Mouse (Mus musculus): Measurements from ENCODE around the gene Nek6. TPM values are rescaled to one million over a fixed set of nuclear protein-coding genes. Genes with fewer than 3 reads are reported as not detected.
A peak's percentile ranks its signal among the peaks of the same experiment; 100 is the strongest.

Nek6 gene
- polyA plus RNA-seq, 1 experiment from 2014 or later = 58.8 TPM

- Histone ChIP-seq H3K9ac (no peak overlapping the region), H3K27me3 (no peaks in the 10 kb centered on the region), H3K36me3 (peaks cover 34% of the 10 kb centered on the region), H3K4me2 (no peak overlapping the region), H3K27ac (replicated peaks) (0 out of 2 replicates have a peak overlapping the region, but pooled peaks have one; percentile 13), H3K9me3 (no peaks in the 10 kb centered on the region), H3K4me3 (no peak overlapping the region), H3K4me1 (replicated peaks) (peaks cover 38% of the 10 kb centered on the region)
- no peak for ATAC-seq (ENCODE audit: low read depth)
- 70% methylated on average over 6 of the region's 6 CpGs for WGBS
Observed at GRCm38 (mm10) chr2:38591751-38592459, 80.5 kb downstream of the Nek6 start.

DNA sequence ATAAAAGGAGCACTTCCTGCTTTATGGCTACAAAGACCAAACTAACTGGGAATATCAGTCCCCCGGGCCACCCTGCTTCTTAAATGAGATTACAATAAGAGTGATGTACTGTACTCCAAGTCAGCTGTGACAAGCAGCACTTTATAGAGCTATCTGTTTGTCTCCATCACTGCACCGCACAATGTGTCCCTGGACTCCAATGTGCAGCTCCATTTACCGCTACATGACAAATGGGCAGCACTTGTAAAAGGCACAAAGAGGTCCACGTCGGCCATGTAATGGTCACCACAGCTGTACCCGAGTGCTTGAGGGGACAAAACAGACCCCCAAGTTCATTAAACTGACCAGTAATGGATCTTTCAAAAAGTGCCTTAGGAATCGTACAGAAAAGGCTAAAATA is 83.4 kb downstream of the Nek6 start:
- 20% methylated on average over 7 of the region's 7 CpGs for WGBS
- H3K9me3 ChIP-seq = no peaks in the 10 kb centered on the region
- peak; percentile 82 for ATAC-seq (ENCODE audit: low read depth)
- H3K9ac ChIP-seq = no peak overlapping the region
- H3K4me2 ChIP-seq = no peak overlapping the region
- peaks cover 10% of the 10 kb centered on the region for H3K36me3 ChIP-seq
- H3K27me3 ChIP-seq = no peaks in the 10 kb centered on the region
- H3K4me1 ChIP-seq (replicated peaks) = peaks cover 38% of the 10 kb centered on the region
- no peak overlapping the region for H3K4me3 ChIP-seq
- no peak overlapping the region; the same call in 1 of the 2 replicates for H3K27ac ChIP-seq (replicated peaks)

GRCm38 (mm10) chr2:38597896-38598295 is 86.5 kb downstream of the Nek6 start:
- no peak overlapping the region for H3K4me2 ChIP-seq
- H3K4me1 ChIP-seq (replicated peaks) = peaks cover 27% of the 10 kb centered on the region
- WGBS = 96% methylated on average over 1 of the region's 1 CpGs
- H3K4me3 ChIP-seq = no peak overlapping the region
- H3K36me3 ChIP-seq = no peaks in the 10 kb centered on the region
- H3K27me3 ChIP-seq = no peaks in the 10 kb centered on the region
- no peak for ATAC-seq (ENCODE audit: low read depth)
- H3K9me3 ChIP-seq = no peaks in the 10 kb centered on the region
- H3K9ac ChIP-seq = no peak overlapping the region
- H3K27ac ChIP-seq (replicated peaks) = no peak overlapping the region

DNA sequence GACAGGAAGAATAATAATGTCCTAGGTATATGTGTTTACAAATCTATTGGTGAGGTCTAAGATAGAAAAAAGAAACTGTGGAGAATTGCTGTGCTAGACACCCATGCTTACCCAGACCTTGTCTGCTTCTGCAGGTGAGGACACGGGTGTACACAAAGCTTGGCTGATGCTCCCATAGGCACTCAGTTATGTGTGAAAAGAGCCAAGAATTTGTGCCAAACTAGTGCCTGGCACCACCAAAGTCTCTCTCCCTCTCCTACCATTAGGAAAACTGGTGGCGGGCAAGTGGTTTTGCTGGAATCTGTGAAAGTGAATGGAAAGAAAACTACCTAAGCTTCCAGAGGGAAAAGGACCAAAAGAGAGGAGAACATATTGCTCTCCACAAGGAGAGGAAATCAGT is 87.0 kb downstream of the Nek6 start:
- no peaks in the 10 kb centered on the region for H3K36me3 ChIP-seq
- H3K27ac ChIP-seq (replicated peaks) = no peak overlapping the region
- H3K27me3 ChIP-seq = no peaks in the 10 kb centered on the region
- H3K9me3 ChIP-seq = no peaks in the 10 kb centered on the region
- no peak overlapping the region for H3K4me3 ChIP-seq
- no peak for ATAC-seq (ENCODE audit: low read depth)
- H3K9ac ChIP-seq = no peak overlapping the region
- peaks cover 32% of the 10 kb centered on the region for H3K4me1 ChIP-seq (replicated peaks)
- H3K4me2 ChIP-seq = no peak overlapping the region
- 93% methylated on average over 2 of the region's 2 CpGs for WGBS

GRCm38 (mm10) chr2:38600842-38601241 is 89.4 kb downstream of the Nek6 start:
- no peak for ATAC-seq (ENCODE audit: low read depth)

GRCm38 (mm10) chr2:38607716-38608115 is 96.3 kb downstream of the Nek6 start:
- Histone ChIP-seq H3K4me2 (no peak overlapping the region), H3K27me3 (no peaks in the 10 kb centered on the region), H3K9me3 (no peaks in the 10 kb centered on the region), H3K9ac (no peak overlapping the region), H3K4me1 (replicated peaks) (peaks cover 31% of the 10 kb centered on the region), H3K4me3 (no peak overlapping the region), H3K36me3 (peaks cover 7% of the 10 kb centered on the region; the same call in 1 of the 2 replicates), H3K27ac (replicated peaks) (0 out of 2 replicates have a peak overlapping the region, but pooled peaks have one; percentile 4)
- no peak for ATAC-seq (ENCODE audit: low read depth)
- 80% methylated on average over 1 of the region's 1 CpGs for WGBS

More at GRCm38 (mm10) chr2:38600842-38601241, 89.4 kb downstream of the Nek6 start:
- Histone ChIP-seq H3K27me3 (no peaks in the 10 kb centered on the region), H3K27ac (replicated peaks) (no peak overlapping the region), H3K9me3 (no peaks in the 10 kb centered on the region), H3K4me1 (replicated peaks) (peaks cover 13% of the 10 kb centered on the region), H3K4me3 (no peak overlapping the region), H3K9ac (no peak overlapping the region), H3K36me3 (no peaks in the 10 kb centered on the region), H3K4me2 (no peak overlapping the region)

GRCm38 (mm10) chr2:38608831-38609309 is 97.4 kb downstream of the Nek6 start:
- peak; percentile 48; the same call in 1 of the 2 replicates for ATAC-seq (ENCODE audit: low read depth)
- 41% methylated on average over 5 of the region's 5 CpGs for WGBS
- H3K27ac ChIP-seq (replicated peaks) = peak overlapping the region; percentile 68

DNA sequence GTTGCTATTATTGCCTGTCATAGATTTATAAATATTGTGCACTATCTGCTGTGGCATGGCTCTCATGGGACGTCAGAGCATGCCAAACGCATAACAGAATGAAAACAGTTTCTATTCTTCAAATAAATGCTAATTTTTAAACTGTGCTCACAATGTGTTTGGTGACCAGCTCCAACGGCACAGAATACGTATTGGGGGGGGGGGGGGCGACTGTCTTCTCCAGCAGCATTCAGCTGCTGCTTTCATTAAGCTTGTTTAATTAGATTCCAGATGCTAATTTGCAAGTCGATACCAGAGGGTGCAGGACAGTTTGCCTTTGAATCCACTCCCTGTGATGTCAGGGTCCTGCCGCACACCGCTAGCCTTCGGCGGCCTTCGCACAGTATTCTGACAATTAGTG is 97.9 kb downstream of the Nek6 start:
- Histone ChIP-seq H3K4me2 (no peak overlapping the region), H3K9me3 (no peaks in the 10 kb centered on the region), H3K36me3 (peaks cover 12% of the 10 kb centered on the region; the same call in 1 of the 2 replicates), H3K9ac (no peak overlapping the region), H3K27ac (replicated peaks) (peak overlapping the region; percentile 68), H3K4me1 (replicated peaks) (peaks cover 33% of the 10 kb centered on the region), H3K4me3 (no peak overlapping the region), H3K27me3 (no peaks in the 10 kb centered on the region)
- 34% methylated on average over 11 of the region's 11 CpGs for WGBS
- peak; percentile 49 for ATAC-seq (ENCODE audit: low read depth)

More at GRCm38 (mm10) chr2:38608831-38609309, 97.4 kb downstream of the Nek6 start:
- Histone ChIP-seq H3K4me1 (replicated peaks) (peaks cover 29% of the 10 kb centered on the region), H3K36me3 (peaks cover 12% of the 10 kb centered on the region; the same call in 1 of the 2 replicates), H3K4me2 (no peak overlapping the region), H3K4me3 (no peak overlapping the region), H3K27me3 (no peaks in the 10 kb centered on the region), H3K9ac (no peak overlapping the region), H3K9me3 (no peaks in the 10 kb centered on the region)

GRCm38 (mm10) chr2:38610161-38610560 is 98.7 kb downstream of the Nek6 start:
- peaks cover 12% of the 10 kb centered on the region; the same call in 1 of the 2 replicates for H3K36me3 ChIP-seq
- no peak for ATAC-seq (ENCODE audit: low read depth)
- H3K9ac ChIP-seq = no peak overlapping the region
- 89% methylated on average over 2 of the region's 2 CpGs for WGBS
- H3K27me3 ChIP-seq = no peaks in the 10 kb centered on the region
- H3K4me2 ChIP-seq = no peak overlapping the region
- peaks cover 42% of the 10 kb centered on the region for H3K4me1 ChIP-seq (replicated peaks)
- H3K4me3 ChIP-seq = no peak overlapping the region
- H3K27ac ChIP-seq (replicated peaks) = 0 out of 2 replicates have a peak overlapping the region, but pooled peaks have one; percentile 9
- H3K9me3 ChIP-seq = no peaks in the 10 kb centered on the region

DNA sequence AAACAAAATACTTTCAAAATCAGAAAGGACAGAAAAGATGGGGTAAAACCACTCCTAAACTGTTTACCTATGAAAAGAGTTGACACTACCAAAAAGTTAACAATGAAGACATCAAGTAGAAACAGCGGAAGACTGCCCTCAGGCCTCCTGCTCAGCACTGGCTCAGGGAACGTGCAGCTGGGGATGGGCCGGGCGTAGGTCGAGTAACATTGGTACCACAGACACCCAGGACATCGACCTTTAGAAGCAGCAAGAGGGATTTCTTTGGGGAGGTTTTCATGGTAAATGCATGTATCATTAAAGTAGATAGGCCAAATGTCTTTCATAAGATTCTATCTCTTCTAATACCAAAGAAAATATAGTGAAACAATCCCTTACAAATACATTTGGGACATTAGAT is 101.2 kb downstream of the Nek6 start:
- ATAC-seq (ENCODE audit: low read depth) = no peak
- no peak overlapping the region for H3K4me3 ChIP-seq
- WGBS = 89% methylated on average over 6 of the region's 6 CpGs
- peaks cover 13% of the 10 kb centered on the region; the same call in 1 of the 2 replicates for H3K36me3 ChIP-seq
- no peaks in the 10 kb centered on the region for H3K27me3 ChIP-seq
- no peak overlapping the region for H3K9ac ChIP-seq
- no peak overlapping the region for H3K27ac ChIP-seq (replicated peaks)
- H3K4me2 ChIP-seq = no peak overlapping the region
- no peaks in the 10 kb centered on the region for H3K9me3 ChIP-seq
- peaks cover 66% of the 10 kb centered on the region for H3K4me1 ChIP-seq (replicated peaks)

- 88% methylated on average over 3 of the region's 3 CpGs for WGBS
Observed at GRCm38 (mm10) chr2:38613576-38613975, 102.1 kb downstream of the Nek6 start.

DNA sequence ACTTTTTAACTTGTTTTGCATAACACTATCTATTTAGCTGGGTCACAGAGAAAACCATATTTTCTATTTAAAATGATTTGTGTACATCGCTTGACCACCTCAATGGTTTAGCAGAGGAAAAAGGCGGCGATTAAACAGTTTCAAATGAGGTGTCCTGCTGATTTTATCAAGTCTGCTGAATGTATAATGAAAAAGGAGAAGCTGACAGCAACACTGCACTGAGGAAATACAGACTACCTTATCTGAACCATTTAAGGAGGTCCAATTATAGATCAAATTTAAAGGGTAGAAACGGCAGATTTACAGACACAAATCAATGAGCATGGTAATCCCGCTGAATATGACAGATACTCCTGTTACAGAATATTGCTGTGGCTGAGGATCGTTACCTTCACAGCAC is 103.0 kb downstream of the Nek6 start:
- no peak overlapping the region for H3K27ac ChIP-seq (replicated peaks)
- no peak overlapping the region for H3K4me2 ChIP-seq
- no peak overlapping the region for H3K4me3 ChIP-seq
- no peak overlapping the region for H3K9ac ChIP-seq
- H3K27me3 ChIP-seq = no peaks in the 10 kb centered on the region
- H3K36me3 ChIP-seq = peaks cover 23% of the 10 kb centered on the region; the same call in 1 of the 2 replicates
- ATAC-seq (ENCODE audit: low read depth) = no peak
- no peaks in the 10 kb centered on the region for H3K9me3 ChIP-seq
- peaks cover 56% of the 10 kb centered on the region for H3K4me1 ChIP-seq (replicated peaks)
- 52% methylated on average over 6 of the region's 6 CpGs for WGBS

More at GRCm38 (mm10) chr2:38613576-38613975, 102.1 kb downstream of the Nek6 start:
- Histone ChIP-seq H3K27ac (replicated peaks) (0 out of 2 replicates have a peak overlapping the region, but pooled peaks have one; percentile 23), H3K4me2 (no peak overlapping the region), H3K4me1 (replicated peaks) (peaks cover 64% of the 10 kb centered on the region), H3K36me3 (peaks cover 18% of the 10 kb centered on the region; the same call in 1 of the 2 replicates), H3K9me3 (no peaks in the 10 kb centered on the region), H3K27me3 (no peaks in the 10 kb centered on the region), H3K9ac (no peak overlapping the region), H3K4me3 (no peak overlapping the region)
- ATAC-seq (ENCODE audit: low read depth) = no peak

Measured in neural tube, embryonic 13.5 days (tissue).